Mouse (Mus musculus): Measurements from ENCODE around the gene Foxn4.

- no peak for TF ChIP-seq CTCF (IDR thresholded peaks at IDR 0.05; ENCODE audit: borderline replicate concordance, insufficient read depth, low read length)
- no peak for TF ChIP-seq POLR2A (IDR thresholded peaks at IDR 0.05; ENCODE audit: low read depth, low read length)
Observed at GRCm38 (mm10) chr5:114309680-114310036, 36.1 kb upstream of the Foxn4 start.
